Mouse (Mus musculus): ENCODE measurements around the gene Lrriq4.
A peak's percentile ranks its signal among the peaks of the same experiment; 100 is the strongest.

Gene Lrriq4

DNA sequence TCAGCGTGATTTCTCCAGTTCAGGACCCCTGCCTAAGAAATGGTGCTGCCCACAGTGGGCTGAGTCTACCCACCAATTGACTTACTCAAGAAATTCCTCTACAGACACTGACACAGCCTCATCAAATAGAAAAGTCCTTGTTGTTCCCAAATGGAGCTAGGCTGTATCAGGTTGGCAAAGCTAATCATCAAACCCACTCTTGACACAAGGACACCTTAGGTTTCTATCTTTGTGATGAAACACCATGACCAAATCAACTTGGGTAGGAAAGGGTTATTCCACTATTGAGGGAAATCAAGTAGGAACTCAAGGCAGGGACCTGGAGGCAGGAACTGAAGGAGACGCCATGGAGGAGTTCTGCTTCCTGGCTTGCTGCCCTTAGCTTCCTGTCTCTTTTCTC is at the start of gene Lrriq4:
TSS of gene Lrriq4 (plus strand) at position 301 of the 400 bp plus-strand sequence.
- DNase-seq (ENCODE audit: low read depth): no peak

- DNase-seq (ENCODE audit: low read depth): no peak
Observed at GRCm38 (mm10) chr3:30595111-30595832, 49.0 kb upstream of the Lrriq4 start.

- no peak for DNase-seq (ENCODE audit: low read depth)
Observed at GRCm38 (mm10) chr3:30597271-30597670, 47.0 kb upstream of the Lrriq4 start.

DNA sequence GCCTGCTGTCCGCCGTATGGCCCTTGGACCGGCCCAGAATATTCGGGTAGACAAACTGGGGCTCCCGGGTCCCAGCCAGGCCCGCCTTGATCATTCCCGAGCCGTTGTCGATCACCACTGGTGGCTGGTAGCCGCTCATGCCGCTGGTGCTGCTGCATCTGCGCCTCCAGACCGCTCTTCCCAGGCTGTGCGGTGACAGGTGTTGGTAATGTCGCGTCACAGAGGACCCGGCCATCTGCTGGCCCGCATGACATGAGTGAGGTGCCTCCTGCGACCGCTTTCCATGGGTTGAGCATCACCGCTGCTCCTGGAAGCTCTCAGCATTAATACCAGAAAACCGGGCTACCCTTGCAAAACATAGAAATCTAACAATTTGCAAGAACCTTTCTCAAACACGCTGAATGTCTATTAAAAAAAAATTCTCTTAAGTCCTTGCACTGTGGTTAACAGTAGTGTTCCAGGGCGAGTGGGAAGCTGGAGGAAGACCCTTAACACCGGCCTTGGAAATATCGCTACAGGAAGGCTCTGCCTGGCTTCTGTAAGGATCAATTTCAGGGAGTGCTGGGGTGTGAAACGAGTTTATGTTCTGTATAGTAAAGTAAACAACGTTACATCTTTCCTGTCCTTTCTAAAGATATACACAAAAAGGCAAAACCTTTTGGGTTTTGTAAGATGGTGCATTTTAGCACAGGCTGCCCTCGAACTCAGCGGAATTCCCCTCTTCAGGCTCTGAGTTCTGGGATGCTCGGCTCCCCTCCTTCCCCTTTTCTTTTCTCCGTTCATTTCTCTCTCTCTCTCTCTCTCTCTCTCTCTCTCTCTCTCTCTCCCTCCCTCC is 44.4 kb upstream of the Lrriq4 start, which contains the start of gene Actrt3:
TSS of gene Actrt3 (minus strand) at position 229 of the 835 bp plus-strand sequence.
- peak; percentile 24 for DNase-seq (ENCODE audit: low read depth)

- DNase-seq (ENCODE audit: low read depth): no peak
Observed at GRCm38 (mm10) chr3:30600717-30601116, 43.6 kb upstream of the Lrriq4 start.

GRCm38 (mm10) chr3:30601175-30601574 is 43.1 kb upstream of the Lrriq4 start:
- DNase-seq (ENCODE audit: low read depth): peak; percentile 95

GRCm38 (mm10) chr3:30601610-30602064 is 42.7 kb upstream of the Lrriq4 start:
- no peak for DNase-seq (ENCODE audit: low read depth)

DNA sequence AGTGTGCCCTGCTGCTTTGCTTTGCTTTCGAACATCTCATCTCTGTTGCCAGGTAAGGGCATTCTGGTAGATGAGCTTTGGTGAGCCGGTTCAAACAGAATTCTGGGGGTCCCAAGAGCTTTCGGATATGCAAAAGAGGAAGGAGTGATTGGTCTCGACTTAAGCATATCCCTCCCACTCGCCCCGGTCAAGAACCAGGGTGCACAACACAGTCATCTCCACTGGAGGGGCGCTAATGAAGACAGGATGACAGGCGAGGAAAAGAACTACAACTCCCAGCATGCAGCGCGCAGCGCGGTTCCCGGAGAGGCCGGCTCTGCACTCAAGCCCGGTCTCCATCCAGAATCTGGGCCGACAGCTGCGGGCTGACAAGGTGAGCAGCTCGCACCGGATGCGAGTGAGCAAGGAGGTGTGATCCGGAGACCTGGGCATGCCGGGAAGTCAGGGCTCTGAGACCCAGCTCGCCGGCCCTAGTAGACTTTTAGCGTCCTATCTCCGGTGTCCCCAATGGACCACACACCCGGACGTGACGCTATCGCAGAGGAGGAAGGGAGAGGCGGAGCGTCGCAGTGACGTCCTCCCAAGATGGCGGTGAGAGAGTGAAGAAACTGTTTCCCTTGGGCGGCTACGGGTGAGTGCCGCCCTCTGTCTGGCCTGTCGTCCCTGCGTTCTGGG is 42.1 kb upstream of the Lrriq4 start, which contains the start of gene Mynn:
TSS of gene Mynn (plus strand) at position 1 of the 675 bp plus-strand sequence.
- peak; percentile 98 for DNase-seq (ENCODE audit: low read depth)

GRCm38 (mm10) chr3:30602740-30603098 is 41.6 kb upstream of the Lrriq4 start:
- peak; percentile 86 for DNase-seq (ENCODE audit: low read depth)

- DNase-seq (ENCODE audit: low read depth): no peak
Observed at GRCm38 (mm10) chr3:30603256-30603655, 41.1 kb upstream of the Lrriq4 start.

GRCm38 (mm10) chr3:30608999-30609398 is 35.3 kb upstream of the Lrriq4 start:
- DNase-seq (ENCODE audit: low read depth): peak; percentile 35

- no peak for DNase-seq (ENCODE audit: low read depth)
Observed at GRCm38 (mm10) chr3:30610930-30611329, 33.4 kb upstream of the Lrriq4 start.

DNA sequence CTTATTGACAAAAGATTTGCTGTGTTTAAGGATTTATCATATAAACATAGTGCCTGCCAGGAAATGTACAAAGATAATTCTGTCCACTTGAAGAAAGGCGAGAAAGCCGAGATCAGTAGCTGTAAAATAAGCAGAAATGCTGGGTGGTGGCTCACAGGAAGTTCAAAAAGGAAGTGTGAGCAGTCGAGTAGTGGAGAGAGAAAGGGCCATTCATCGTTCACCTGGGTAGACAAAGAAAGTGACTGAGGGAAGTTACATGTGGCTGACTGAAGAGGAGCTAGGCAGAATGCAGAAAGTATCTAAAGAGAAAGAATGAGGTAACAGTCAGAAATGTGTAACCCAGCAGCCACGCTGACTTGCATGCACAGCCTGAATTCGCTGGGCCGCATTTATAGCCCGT is 24.2 kb upstream of the Lrriq4 start:
- peak; percentile 16 for DNase-seq (ENCODE audit: low read depth)

DNA sequence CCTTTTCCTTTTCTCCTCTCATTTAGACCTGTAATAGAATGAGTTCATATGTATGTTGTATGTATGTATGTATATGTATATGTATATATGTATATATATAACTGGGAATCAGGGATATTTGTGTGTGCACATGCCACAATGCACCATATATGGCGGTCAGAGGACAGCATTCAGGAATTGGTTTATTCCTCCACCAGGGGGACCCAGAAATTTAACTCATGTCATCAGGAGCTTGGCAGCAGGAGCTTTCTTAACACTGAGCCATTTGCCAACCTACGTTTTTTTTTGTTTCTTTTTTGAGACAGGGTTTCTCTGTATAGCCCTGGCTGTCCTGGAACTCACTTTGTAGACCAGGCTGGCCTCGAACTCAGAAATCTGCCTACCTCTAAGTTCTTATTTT is 10.6 kb upstream of the Lrriq4 start:
- DNase-seq (ENCODE audit: low read depth): peak; percentile 59

DNA sequence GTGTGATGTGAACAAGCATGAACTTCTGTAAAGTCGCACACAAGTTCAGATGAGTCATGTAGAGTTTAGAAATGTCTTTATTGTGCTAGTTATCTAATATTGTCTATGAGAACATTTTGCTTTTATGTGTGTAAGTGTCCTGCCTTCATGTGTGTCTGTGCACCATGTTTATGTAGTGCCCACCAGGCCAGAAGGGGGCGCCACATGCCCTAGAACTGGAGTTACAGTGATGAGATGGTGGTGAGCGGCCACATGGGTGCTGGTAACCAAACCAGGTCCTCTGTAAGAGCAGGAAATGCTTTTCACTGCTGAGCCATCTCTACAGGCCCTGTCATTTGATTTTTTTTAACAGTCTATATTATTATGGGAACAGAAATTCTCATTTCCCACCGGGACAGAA is 8.7 kb upstream of the Lrriq4 start:
- DNase-seq (ENCODE audit: low read depth): no peak

DNA sequence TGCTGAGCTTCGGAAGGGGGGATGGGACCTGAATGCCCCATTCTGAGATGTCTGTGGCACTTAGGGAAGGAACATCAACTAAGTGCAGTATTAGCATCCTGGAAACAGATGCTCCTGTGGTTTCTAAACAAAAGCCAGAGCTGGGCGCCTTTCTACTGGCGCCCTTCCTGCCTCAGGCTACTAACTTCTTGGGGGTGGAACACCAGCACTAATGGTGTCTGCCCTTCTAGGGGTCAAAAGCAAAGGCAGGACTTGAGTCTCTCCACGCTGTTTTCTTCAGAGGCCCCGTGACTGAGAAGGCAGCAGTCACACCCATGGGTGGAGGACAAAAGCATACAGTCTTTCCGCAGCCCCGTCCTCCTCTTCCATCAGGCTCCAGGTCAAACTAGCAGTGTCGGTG is 2.5 kb downstream of the Lrriq4 start:
- no peak for DNase-seq (ENCODE audit: low read depth)

- DNase-seq (ENCODE audit: low read depth): peak; percentile 11
Observed at GRCm38 (mm10) chr3:30647440-30648090, 3.3 kb downstream of the Lrriq4 start, which contains the start of gene Lrrc34. Gene Lrrc34, minus strand, starts transcription at chr3:30647869.

DNA sequence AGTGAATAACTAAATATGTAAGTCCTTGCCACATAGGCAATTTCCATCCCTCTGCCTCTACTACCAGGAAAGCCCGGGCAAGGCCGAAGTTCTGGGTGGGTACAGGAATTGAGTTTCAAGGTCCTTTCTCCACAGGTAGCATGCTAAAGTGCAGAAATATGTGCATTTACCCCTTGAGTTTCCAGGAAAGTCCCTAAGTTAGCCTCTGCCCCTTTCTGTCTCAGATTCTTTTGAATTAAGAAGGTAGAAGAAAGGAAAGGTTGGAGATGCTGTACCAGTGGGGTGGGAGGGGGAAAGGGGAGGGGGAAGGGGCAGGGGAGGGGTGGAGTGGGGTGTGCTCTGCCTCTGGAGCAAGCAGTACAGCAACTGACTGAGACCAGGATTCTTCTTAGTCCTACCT is 4.2 kb downstream of the Lrriq4 start:
- no peak for DNase-seq (ENCODE audit: low read depth)

GRCm38 (mm10) chr3:30650062-30650841 is 5.9 kb downstream of the Lrriq4 start:
- DNase-seq (ENCODE audit: low read depth): no peak

GRCm38 (mm10) chr3:30655937-30656336 is 11.6 kb downstream of the Lrriq4 start:
- peak; percentile 15 for DNase-seq (ENCODE audit: low read depth)

- no peak for DNase-seq (ENCODE audit: low read depth)
Observed at GRCm38 (mm10) chr3:30658486-30658885, 14.2 kb downstream of the Lrriq4 start.

Measured in 416B (cell line).